Mouse (Mus musculus) forebrain, embryonic 15.5 days (tissue): ENCODE measurements at regions not wholly inside any gene's neighbourhood (a gene's known extent, or its start where the extent isn't known, plus 50 kb on each side); places are given as distances from the start of the nearest gene placed in this dataset.

ENCODE experiments used
- ATAC-seq: fragments of 200-750 bp; cut with Nextera tagmentation; replicated peaks from 2 replicates; pipeline ENCODE4 v1.8.0; 2017; ENCODE audit warnings: mild to moderate bottlenecking, moderate TSS enrichment, moderate library complexity
- H3K27ac ChIP-seq: fragments of 300-500 bp; sonication (generic); replicated peaks from 2 replicates; pipeline ENCODE4 v1.5.1; 2015; ENCODE audit warnings: mild to moderate bottlenecking, inconsistent platforms
- H3K27me3 ChIP-seq: fragments of 300-500 bp; sonication (generic); 2 replicates; pipeline ENCODE4 v1.6.1; 2015; ENCODE audit warnings: inconsistent platforms
- H3K36me3 ChIP-seq: fragments of 300-500 bp; sonication (generic); 2 replicates; pipeline ENCODE4 v1.6.1; 2015; ENCODE audit warnings: mild to moderate bottlenecking, inconsistent platforms
- H3K4me1 ChIP-seq: fragments of 300-500 bp; sonication (generic); 2 replicates; pipeline ENCODE4 v1.6.1; 2015; ENCODE audit warnings: inconsistent platforms
- H3K4me2 ChIP-seq: fragments of 300-500 bp; sonication (generic); replicated peaks from 2 replicates; pipeline ENCODE4 v1.6.1; 2015; ENCODE audit warnings: mild to moderate bottlenecking, inconsistent platforms
- H3K4me3 ChIP-seq: fragments of 300-500 bp; sonication (generic); 2 replicates; pipeline ENCODE4 v1.5.1; 2015; ENCODE audit warnings: mild to moderate bottlenecking, inconsistent platforms
- H3K9ac ChIP-seq: fragments of 300-500 bp; sonication (generic); replicated peaks from 2 replicates; pipeline ENCODE4 v1.6.1; 2015; ENCODE audit warnings: mild to moderate bottlenecking, inconsistent platforms
- H3K9me3 ChIP-seq: fragments of 300-500 bp; sonication (generic); 2 replicates; pipeline ENCODE4 v1.6.1; 2016; ENCODE audit warnings: inconsistent platforms
- WGBS: fragments of 180-500 bp; shearing (Covaris S2); methylation state at CpG from one replicate; pipeline ENCODE4 v1.1.7; 2015; ENCODE audit warnings: mixed read lengths; 5-methylcytosine and 5-hydroxymethylcytosine counted together

GRCm38 (mm10) chr10:68842023-68842735 lies 118.7 kb downstream of the Tmem26 start:
- ATAC-seq: no peak
- Histone ChIP-seq H3K27me3 (no peaks in the 10 kb centered on the region), H3K9ac (no peak overlapping the region), H3K4me2 (no peak overlapping the region), H3K36me3 (no peaks in the 10 kb centered on the region), H3K4me3 (no peak overlapping the region), H3K27ac (no peak overlapping the region), H3K9me3 (no peaks in the 10 kb centered on the region), H3K4me1 (0 out of 2 replicates have a peak, but pooled peaks cover 5% of the 10 kb centered on the region)
- WGBS: 41% methylated on average over 13 of the region's 13 CpGs

- H3K4me2 ChIP-seq: no peak overlapping the region
- H3K27ac ChIP-seq: no peak overlapping the region
- H3K4me3 ChIP-seq: no peak overlapping the region
- no peak overlapping the region for H3K9ac ChIP-seq
- 86% methylated on average over 4 of the region's 4 CpGs for WGBS
- H3K27me3 ChIP-seq: no peaks in the 10 kb centered on the region
- H3K9me3 ChIP-seq: no peaks in the 10 kb centered on the region
- H3K36me3 ChIP-seq: no peaks in the 10 kb centered on the region
- ATAC-seq: no peak
- 0 out of 2 replicates have a peak, but pooled peaks cover 5% of the 10 kb centered on the region for H3K4me1 ChIP-seq
These were observed 120.6 kb downstream of the Tmem26 start for GRCm38 (mm10) chr10:68844066-68844465.

GRCm38 (mm10) chr10:68844596-68844995 lies 121.2 kb downstream of the Tmem26 start:
- H3K36me3 ChIP-seq: no peaks in the 10 kb centered on the region
- no peak for ATAC-seq
- H3K4me3 ChIP-seq: no peak overlapping the region
- WGBS: 90% methylated on average over 8 of the region's 8 CpGs
- H3K27me3 ChIP-seq: no peaks in the 10 kb centered on the region
- H3K27ac ChIP-seq: no peak overlapping the region
- H3K4me2 ChIP-seq: no peak overlapping the region
- H3K9ac ChIP-seq: no peak overlapping the region
- H3K9me3 ChIP-seq: no peaks in the 10 kb centered on the region
- H3K4me1 ChIP-seq: 0 out of 2 replicates have a peak, but pooled peaks cover 5% of the 10 kb centered on the region

- no peak overlapping the region for H3K9ac ChIP-seq
- no peak for ATAC-seq
- no peak overlapping the region for H3K27ac ChIP-seq
- H3K4me3 ChIP-seq: no peak overlapping the region
- no peaks in the 10 kb centered on the region for H3K27me3 ChIP-seq
- no peaks in the 10 kb centered on the region for H3K4me1 ChIP-seq
- 68% methylated on average over 3 of the region's 3 CpGs for WGBS
- no peak overlapping the region for H3K4me2 ChIP-seq
- no peaks in the 10 kb centered on the region for H3K36me3 ChIP-seq
- H3K9me3 ChIP-seq: no peaks in the 10 kb centered on the region
These were observed 127.7 kb downstream of the Tmem26 start for GRCm38 (mm10) chr10:68851153-68851552.

- H3K4me3 ChIP-seq: no peak overlapping the region
- H3K27me3 ChIP-seq: no peaks in the 10 kb centered on the region
- H3K9ac ChIP-seq: no peak overlapping the region
- H3K27ac ChIP-seq: no peak overlapping the region
- H3K36me3 ChIP-seq: no peaks in the 10 kb centered on the region
- WGBS: 68% methylated on average over 13 of the region's 13 CpGs
- H3K4me2 ChIP-seq: no peak overlapping the region
- no peaks in the 10 kb centered on the region for H3K4me1 ChIP-seq
- no peak for ATAC-seq
- H3K9me3 ChIP-seq: no peaks in the 10 kb centered on the region
These were observed 132.8 kb downstream of the Tmem26 start for GRCm38 (mm10) chr10:68855934-68856891.

- H3K4me1 ChIP-seq: no peaks in the 10 kb centered on the region
- H3K9ac ChIP-seq: no peak overlapping the region
- no peak overlapping the region for H3K27ac ChIP-seq
- H3K36me3 ChIP-seq: no peaks in the 10 kb centered on the region
- no peak overlapping the region for H3K4me3 ChIP-seq
- WGBS: 46% methylated on average over 8 of the region's 8 CpGs
- H3K9me3 ChIP-seq: no peaks in the 10 kb centered on the region
- no peaks in the 10 kb centered on the region for H3K27me3 ChIP-seq
- H3K4me2 ChIP-seq: no peak overlapping the region
- no peak for ATAC-seq
These were observed 141.3 kb downstream of the Tmem26 start for GRCm38 (mm10) chr10:68864606-68865378.

- Histone ChIP-seq H3K27me3 (no peaks in the 10 kb centered on the region), H3K9me3 (no peaks in the 10 kb centered on the region), H3K4me1 (no peaks in the 10 kb centered on the region), H3K9ac (no peak overlapping the region), H3K27ac (no peak overlapping the region), H3K36me3 (no peaks in the 10 kb centered on the region), H3K4me3 (no peak overlapping the region), H3K4me2 (no peak overlapping the region)
- no peak for ATAC-seq
- 5% methylated on average over 5 of the region's 5 CpGs for WGBS
These were observed 142.3 kb downstream of the Tmem26 start for GRCm38 (mm10) chr10:68865776-68866175.

- H3K4me2 ChIP-seq: no peak overlapping the region
- no peaks in the 10 kb centered on the region for H3K36me3 ChIP-seq
- H3K27me3 ChIP-seq: no peaks in the 10 kb centered on the region
- 82% methylated on average over 1 of the region's 1 CpGs for WGBS
- H3K9ac ChIP-seq: no peak overlapping the region
- ATAC-seq: no peak
- H3K9me3 ChIP-seq: no peaks in the 10 kb centered on the region
- no peaks in the 10 kb centered on the region for H3K4me1 ChIP-seq
- H3K4me3 ChIP-seq: no peak overlapping the region
- no peak overlapping the region for H3K27ac ChIP-seq
These were observed 143.9 kb downstream of the Tmem26 start for GRCm38 (mm10) chr10:68867361-68867760.

- H3K27me3 ChIP-seq: no peaks in the 10 kb centered on the region
- H3K36me3 ChIP-seq: no peaks in the 10 kb centered on the region
- no peak for ATAC-seq
- no peaks in the 10 kb centered on the region for H3K9me3 ChIP-seq
- WGBS: 71% methylated on average over 4 of the region's 4 CpGs
- no peak overlapping the region for H3K4me2 ChIP-seq
- no peaks in the 10 kb centered on the region for H3K4me1 ChIP-seq
- H3K9ac ChIP-seq: no peak overlapping the region
- no peak overlapping the region for H3K4me3 ChIP-seq
- no peak overlapping the region for H3K27ac ChIP-seq
These were observed 148.7 kb downstream of the Tmem26 start for GRCm38 (mm10) chr10:68872102-68872501.

GRCm38 (mm10) chr10:68875641-68876040 lies 152.2 kb downstream of the Tmem26 start:
- Histone ChIP-seq H3K27ac (no peak overlapping the region), H3K4me1 (no peaks in the 10 kb centered on the region), H3K9ac (no peak overlapping the region), H3K9me3 (no peaks in the 10 kb centered on the region), H3K27me3 (no peaks in the 10 kb centered on the region), H3K4me2 (no peak overlapping the region), H3K4me3 (no peak overlapping the region), H3K36me3 (no peaks in the 10 kb centered on the region)
- ATAC-seq: no peak
- 94% methylated on average over 5 of the region's 5 CpGs for WGBS

GRCm38 (mm10) chr10:68893100-68893841 lies 169.8 kb downstream of the Tmem26 start:
- 54% methylated on average over 8 of the region's 8 CpGs for WGBS
- Histone ChIP-seq H3K27ac (no peak overlapping the region), H3K27me3 (no peaks in the 10 kb centered on the region), H3K4me1 (peaks cover 3% of the 10 kb centered on the region; the same call in 1 of the 2 replicates), H3K9me3 (no peaks in the 10 kb centered on the region), H3K4me2 (no peak overlapping the region), H3K36me3 (no peaks in the 10 kb centered on the region), H3K9ac (no peak overlapping the region), H3K4me3 (no peak overlapping the region)
- no peak for ATAC-seq
